Mouse (Mus musculus): ENCODE results near the gene Wnt1.

The Wnt1 gene

GRCm38 (mm10) chr15:98778191-98778770, 11.4 kb upstream of the Wnt1 start:
- peak; percentile 23 for DNase-seq (ENCODE audit: low spot score)

- DNase-seq (ENCODE audit: low spot score): no peak
These were observed 10.9 kb upstream of the Wnt1 start for GRCm38 (mm10) chr15:98778806-98779205.

- peak; percentile 71 for DNase-seq (ENCODE audit: low spot score)
These were observed 9.6 kb upstream of the Wnt1 start for GRCm38 (mm10) chr15:98780075-98780474.

GRCm38 (mm10) chr15:98780573-98780972, 9.1 kb upstream of the Wnt1 start:
- DNase-seq (ENCODE audit: low spot score): peak; percentile 82

- peak; percentile 57 for DNase-seq (ENCODE audit: low spot score)
These were observed 8.5 kb upstream of the Wnt1 start for GRCm38 (mm10) chr15:98781166-98781565.

GRCm38 (mm10) chr15:98785744-98786143, 3.9 kb upstream of the Wnt1 start:
- no peak for DNase-seq (ENCODE audit: low spot score)

GRCm38 (mm10) chr15:98787930-98788329, 1.7 kb upstream of the Wnt1 start:
- DNase-seq (ENCODE audit: low spot score): peak; percentile 76

GRCm38 (mm10) chr15:98788972-98789660, 541 bp upstream of the Wnt1 start:
- no peak for DNase-seq (ENCODE audit: low spot score)

- DNase-seq (ENCODE audit: low spot score): no peak
These were observed 1.1 kb downstream of the Wnt1 start for GRCm38 (mm10) chr15:98790761-98791160.

- DNase-seq (ENCODE audit: low spot score): no peak
These were observed 1.6 kb downstream of the Wnt1 start for GRCm38 (mm10) chr15:98791221-98791620.

- DNase-seq (ENCODE audit: low spot score): no peak
These were observed 2.1 kb downstream of the Wnt1 start for GRCm38 (mm10) chr15:98791771-98792170.

GRCm38 (mm10) chr15:98792233-98793020, 2.8 kb downstream of the Wnt1 start:
- DNase-seq (ENCODE audit: low spot score): no peak

GRCm38 (mm10) chr15:98793141-98793698, 3.6 kb downstream of the Wnt1 start:
- DNase-seq (ENCODE audit: low spot score): no peak

- DNase-seq (ENCODE audit: low spot score): peak; percentile 64
These were observed 7.3 kb downstream of the Wnt1 start for GRCm38 (mm10) chr15:98796803-98797595.

GRCm38 (mm10) chr15:98797835-98798492, 8.3 kb downstream of the Wnt1 start:
- DNase-seq (ENCODE audit: low spot score): peak; percentile 49

GRCm38 (mm10) chr15:98798903-98799302, 9.2 kb downstream of the Wnt1 start:
- peak; percentile 46 for DNase-seq (ENCODE audit: low spot score)

GRCm38 (mm10) chr15:98799396-98799795, 9.7 kb downstream of the Wnt1 start:
- peak; percentile 92 for DNase-seq (ENCODE audit: low spot score)

- no peak for DNase-seq (ENCODE audit: low spot score)
These were observed 13.3 kb downstream of the Wnt1 start for GRCm38 (mm10) chr15:98802926-98803325.

- DNase-seq (ENCODE audit: low spot score): peak; percentile 85
These were observed 14.4 kb downstream of the Wnt1 start for GRCm38 (mm10) chr15:98804054-98804453.

GRCm38 (mm10) chr15:98805324-98806040, 15.8 kb downstream of the Wnt1 start:
- DNase-seq (ENCODE audit: low spot score): no peak
